Mouse (Mus musculus) embryonic fibroblast, embryonic 13.5 days (primary cell): ENCODE data around the gene Ss18l2.

Experiments used
- CTCF ChIP-seq: IDR thresholded peaks from 2 replicates; pipeline ENCODE4 v1.5.1; 2011; ENCODE audit warnings: mild to moderate bottlenecking, control low read depth, low read length, moderate library complexity, borderline replicate concordance; ENCODE audit not compliant: insufficient read depth
- POLR2A ChIP-seq: IDR thresholded peaks from 2 replicates; pipeline ENCODE4 v1.6.1; 2011; ENCODE audit warnings: low read depth, mild to moderate bottlenecking, control low read depth, low read length, moderate library complexity

DNA sequence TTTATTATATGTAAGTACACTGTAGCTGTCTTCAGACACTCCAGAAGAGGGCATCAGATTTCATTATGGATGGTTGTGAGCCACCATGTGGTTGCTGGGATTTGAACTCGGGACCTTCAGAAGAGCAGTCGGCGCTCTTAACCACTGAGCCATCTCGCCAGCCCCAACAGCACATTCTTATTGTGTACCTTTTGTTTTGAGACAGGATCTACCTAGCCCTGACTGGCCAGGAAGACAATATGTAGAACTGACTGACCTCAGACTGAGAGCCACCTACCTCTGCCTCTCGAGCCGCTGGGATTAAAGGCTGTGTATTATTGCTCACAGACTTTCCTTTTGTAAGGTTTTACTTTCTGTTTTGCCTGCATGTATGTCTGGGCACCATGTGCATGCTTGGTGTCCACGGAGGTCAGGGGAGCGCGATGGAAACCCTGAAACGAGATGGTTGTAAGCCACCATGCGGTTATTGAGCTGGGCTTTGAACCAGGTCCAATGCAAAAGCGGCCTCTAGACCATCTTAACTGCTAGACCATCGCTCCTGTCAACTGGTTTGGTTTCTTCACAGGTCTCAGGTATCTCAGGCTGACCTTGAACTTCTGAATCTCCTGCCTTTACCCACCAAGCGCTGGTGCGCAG is 8.1 kb downstream of the Ss18l2 start:
- TF ChIP-seq POLR2A: no peak
- TF ChIP-seq CTCF: no peak
